Mouse (Mus musculus): Measurements from ENCODE around the gene Brca1.
A peak's percentile ranks its signal among the peaks of the same experiment; 100 is the strongest.
"Not testable (repeated sequence)": the region's sequence is repeated elsewhere in the genome, so short reads cannot be mapped to it uniquely, and the experiment has no call there.

Brca1 gene

DNA sequence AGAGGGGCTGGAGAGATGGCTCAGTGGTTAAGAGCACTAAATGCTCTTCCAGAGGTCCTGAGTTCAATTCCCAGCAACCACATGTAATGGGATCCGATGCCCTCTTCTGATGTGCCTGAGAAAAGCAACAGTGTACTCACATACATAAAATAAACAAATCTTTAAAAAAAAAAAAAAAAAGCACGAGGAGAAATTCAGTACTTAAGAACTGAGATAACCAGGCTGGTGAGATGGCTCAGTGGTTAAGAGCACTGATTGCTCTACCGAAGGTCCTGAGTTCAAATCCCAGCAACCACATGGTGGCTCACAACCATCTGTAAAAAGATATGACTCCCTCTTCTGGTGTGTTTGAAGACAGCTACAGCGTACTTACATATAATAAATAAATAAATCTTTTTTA is 102.2 kb downstream of the Brca1 start:
- not testable (repeated sequence) for DNase-seq (ENCODE audit: low spot score in 2 of 2)

DNA sequence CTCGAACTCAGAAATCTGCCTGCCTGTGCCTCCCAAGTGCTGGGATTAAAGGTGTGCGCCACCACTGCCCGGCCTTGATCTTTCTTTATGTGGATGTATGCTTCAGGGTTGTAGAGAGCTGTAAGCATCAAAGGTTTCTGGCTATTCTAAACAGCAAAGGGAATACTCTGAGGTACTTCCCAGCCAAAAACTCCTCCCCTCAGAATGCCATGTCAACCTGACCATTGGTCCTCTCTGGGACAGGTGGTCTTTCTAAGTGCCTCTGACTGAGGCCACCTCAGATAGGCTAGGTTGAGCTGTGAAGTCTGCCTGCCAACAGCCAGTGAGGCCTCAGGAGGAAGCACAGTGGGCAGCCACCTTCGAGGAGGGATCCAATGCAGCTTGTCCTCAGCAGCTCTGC is 102.9 kb downstream of the Brca1 start:
- DNase-seq (ENCODE audit: low spot score in 2 of 2), result no peak

DNA sequence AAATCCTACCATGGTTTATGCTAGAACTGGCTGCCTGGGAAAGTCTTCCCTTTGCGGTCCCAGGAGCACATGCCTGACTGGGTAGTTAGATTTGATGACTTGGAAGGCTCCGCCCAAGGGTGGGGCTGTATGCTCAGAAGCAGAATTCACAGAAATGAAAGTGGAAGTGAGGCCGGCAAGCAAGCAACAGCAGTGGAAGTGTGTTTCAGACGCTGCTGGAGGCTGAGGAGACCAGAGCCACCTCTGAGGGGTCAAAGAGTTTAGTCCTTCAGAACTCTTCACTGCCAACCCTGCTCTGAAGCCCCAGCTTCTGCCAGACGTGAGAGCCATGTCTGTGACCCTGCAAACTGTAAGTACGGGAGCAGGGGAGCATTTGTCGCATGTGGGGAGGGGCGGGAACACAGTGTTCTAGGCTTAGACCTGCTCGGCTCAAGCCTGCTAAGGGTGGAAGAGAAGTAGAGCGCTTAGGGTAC is 103.4 kb downstream of the Brca1 start, which contains the start of gene Ifi35:
Ifi35 (plus strand) TSS at position 134 of the 473 bp plus-strand sequence.
- peak in 1 of 2 experiments; percentile 40 for DNase-seq (ENCODE audit: low spot score in 2 of 2)

DNA sequence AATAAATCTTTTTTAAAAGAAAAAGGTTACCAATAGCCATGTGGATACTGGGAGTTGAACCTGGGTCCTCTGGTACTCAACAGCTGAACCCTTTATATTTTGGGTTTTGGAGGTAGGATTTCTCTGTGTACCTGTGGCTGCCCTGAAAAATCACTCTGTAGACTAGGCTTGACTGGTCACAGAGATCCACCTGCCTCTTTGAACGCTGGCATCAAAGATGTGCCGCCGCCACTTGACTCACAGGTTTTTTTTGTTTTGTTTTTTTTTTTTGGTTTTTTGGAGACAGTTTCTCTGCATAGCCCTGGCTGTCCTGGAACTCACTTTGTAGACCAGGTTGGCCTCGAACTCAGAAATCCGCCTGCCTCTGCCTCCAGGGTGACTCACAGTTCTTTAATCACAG is 104.0 kb downstream of the Brca1 start:
- DNase-seq (ENCODE audit: low spot score in 2 of 2), result no peak

DNA sequence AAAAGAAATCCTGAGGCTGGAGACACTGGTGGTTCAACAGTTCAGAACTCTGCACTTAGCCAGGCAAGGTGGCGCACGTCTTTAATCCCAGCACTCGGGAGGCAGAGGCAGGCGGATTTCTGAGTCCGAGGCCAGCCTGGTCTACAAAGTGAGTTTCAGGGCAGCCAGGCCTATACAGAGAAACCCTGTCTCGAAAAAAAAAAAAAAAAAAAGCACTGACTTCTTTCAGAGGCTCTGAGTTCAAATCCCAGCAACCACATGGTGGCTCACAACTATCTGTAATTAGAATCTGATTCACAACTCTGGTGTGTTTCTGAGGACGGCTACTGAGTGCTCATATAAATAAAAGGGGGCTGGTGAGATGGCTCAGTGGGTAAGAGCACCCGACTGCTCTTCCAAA is 104.9 kb downstream of the Brca1 start:
- DNase-seq (ENCODE audit: low spot score in 2 of 2), result not testable (repeated sequence)

DNA sequence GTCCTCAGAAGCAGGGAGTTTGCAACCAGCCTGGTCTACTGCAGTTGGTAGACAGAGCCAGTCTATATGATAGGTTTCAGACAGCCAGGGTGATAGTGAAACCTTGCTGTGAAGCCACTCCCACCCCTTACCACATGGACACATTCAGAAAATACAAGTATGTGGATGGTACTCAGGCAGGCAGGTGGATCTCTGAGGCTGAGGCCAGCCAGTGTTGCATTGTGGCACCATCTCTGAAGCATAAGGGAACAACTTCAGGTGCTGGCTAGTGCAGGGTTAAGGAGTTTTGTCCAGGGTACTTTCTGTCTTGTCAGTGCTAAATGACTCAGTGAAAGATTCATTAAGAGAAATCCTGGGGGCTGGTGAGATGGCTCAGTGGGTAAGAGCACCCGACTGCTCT is 105.4 kb downstream of the Brca1 start:
- no peak for DNase-seq (ENCODE audit: low spot score in 2 of 2)

DNA sequence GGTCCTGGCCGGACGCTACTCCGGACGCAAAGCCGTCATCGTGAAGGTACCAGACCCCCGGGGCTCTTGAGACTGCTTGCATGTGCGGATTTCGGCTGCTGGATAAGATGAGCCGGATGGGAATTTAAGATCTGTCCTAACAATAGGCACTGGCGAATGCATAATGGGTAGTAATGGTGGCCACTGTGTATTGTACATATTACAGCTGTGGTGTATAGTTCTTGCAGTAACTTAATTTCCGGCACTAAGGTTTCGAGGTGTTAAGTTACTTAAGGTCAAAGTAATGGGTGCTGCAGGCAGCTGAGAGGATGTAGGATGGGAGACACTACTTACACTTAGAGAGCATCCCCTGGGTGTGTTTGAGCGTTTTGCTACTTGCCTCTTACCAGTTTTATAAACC is 109.0 kb downstream of the Brca1 start:
- DNase-seq (ENCODE audit: low spot score in 2 of 2), result no peak

DNA sequence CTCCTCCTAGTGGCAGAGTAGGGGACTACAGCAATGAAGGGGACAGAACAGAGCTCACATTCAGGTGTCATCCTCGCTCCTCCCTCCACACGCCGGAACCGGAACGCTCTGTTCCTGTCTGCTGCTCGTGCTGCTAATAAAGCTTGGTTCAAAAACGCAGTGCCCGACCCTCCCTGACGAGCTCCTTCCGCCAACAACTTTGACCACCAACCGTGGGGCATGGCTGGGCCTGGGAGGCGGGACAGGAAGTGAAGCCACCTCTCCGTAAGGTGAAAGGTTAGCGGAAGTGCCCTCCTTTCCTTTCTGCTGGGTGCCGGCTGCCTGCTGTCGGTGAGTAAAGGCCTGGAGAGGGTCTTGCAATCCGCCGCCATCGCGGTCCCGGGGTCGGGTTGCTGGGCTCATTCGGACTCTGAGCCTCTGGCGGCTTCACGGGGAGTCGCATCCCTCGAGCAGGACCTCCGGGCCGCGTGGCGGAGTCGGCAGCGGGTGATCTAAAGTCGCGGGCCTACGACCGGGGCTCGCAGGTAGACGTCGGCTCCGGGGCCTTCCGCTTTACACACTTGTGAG is 109.5 kb downstream of the Brca1 start, which contains the start of gene Rpl27:
Rpl27 (plus strand) TSS at position 172 of the 567 bp plus-strand sequence.
- peak; percentile 99 for DNase-seq (ENCODE audit: low spot score in 2 of 2)

DNA sequence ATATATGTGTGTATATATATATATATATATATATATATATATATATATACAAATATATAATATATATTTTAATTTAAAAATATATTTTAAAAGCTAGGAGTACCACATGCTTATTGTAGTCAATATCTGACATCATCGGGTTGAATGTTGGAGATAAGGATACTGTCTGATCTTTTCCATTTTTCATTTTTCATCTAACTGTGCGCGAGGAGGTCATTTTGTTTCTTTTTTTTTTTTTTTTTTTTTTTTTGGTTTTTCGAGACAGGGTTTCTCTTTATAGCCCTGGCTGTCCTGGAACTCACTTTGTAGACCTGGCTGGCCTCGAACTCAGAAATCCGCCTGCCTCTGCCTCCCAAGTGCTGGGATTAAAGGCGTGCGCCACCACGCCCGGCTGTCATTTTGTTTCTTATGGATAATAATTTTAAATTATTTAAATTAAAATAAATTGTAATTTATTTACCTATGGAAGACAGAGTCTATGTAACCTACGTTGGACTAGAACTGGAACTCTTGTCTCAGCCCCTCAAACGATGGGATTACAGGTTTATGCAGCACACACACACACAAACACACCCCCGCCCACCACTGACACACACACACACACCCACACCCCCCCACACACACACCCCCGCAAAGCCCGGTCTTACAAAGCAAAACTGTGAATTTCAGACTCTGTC is 110.2 kb downstream of the Brca1 start:
- DNase-seq (ENCODE audit: low spot score in 2 of 2), result not testable (repeated sequence)

Measured in right cerebral cortex, postnatal 10 days (tissue).